In the genomic region with DNA sequence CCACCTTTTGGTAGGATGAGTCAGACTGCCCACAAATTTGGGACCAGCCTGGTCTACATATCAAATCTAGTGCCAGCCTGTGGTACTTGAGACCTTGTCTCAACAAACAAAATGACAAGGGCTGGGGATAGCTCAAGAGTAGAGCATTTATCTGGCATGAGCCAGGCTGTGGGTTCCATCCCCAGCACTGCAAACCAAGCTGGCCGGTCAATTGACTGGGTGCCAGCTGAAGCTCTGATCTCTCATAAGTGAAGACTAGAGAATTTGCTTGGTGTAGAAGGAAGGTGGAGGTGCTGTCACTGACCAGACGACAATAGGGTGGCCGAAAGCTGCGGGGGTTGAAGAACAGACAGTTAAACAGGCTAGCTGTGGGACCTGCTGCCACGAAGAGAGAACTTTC, we compare ENCODE assay signal across 10 mouse cellular contexts. TPM values are rescaled to one million over a fixed set of nuclear protein-coding genes. Genes with fewer than 3 reads are reported as not detected.
DNase-seq lines count a peak whose midpoint lies in the region; ATAC-seq and TF ChIP-seq lines count a peak whose summit lies in the region.
"Had no signal": no experiment of that assay in that cellular context is flagged by ENCODE, and none has a peak within 500 bp of the region (broad histone marks: within the 10 kb centered on the region; RNA-seq: fewer than 3 reads in every experiment).

No protein-coding gene starts in this region.

- no peaks in the 10 kb centered on the region for H3K36me3 ChIP-seq in heart, embryonic 12.5 days
- no peaks in the 10 kb centered on the region for H3K36me3 ChIP-seq in midbrain, embryonic 14.5 days (ENCODE audit: control insufficient read depth, insufficient read depth, low read length)
- no peaks in the 10 kb centered on the region for H3K36me3 ChIP-seq in midbrain, embryonic 11.5 days (ENCODE audit: control insufficient read depth, insufficient read depth, low read length)
- no peaks in the 10 kb centered on the region for H3K36me3 ChIP-seq in forebrain, postnatal 0 days (ENCODE audit: insufficient read depth)
- H3K36me3 ChIP-seq in neural tube, embryonic 14.5 days (ENCODE audit: control insufficient read depth, insufficient read depth, low read length), result no peaks in the 10 kb centered on the region

- no peak for TF ChIP-seq CTCF in forebrain, postnatal 0 days (IDR thresholded peaks at IDR 0.05; ENCODE audit: low read depth)

- no peak overlapping the region for H3K4me3 ChIP-seq in heart, embryonic 12.5 days
- H3K4me3 ChIP-seq in midbrain, embryonic 14.5 days (replicated peaks; ENCODE audit: low read depth, low read length), result no peak overlapping the region
- no peak overlapping the region for H3K4me3 ChIP-seq in midbrain, embryonic 11.5 days (ENCODE audit: low read depth, low read length)
- no peak overlapping the region for H3K4me3 ChIP-seq in forebrain, postnatal 0 days (ENCODE audit: low read depth, low read length)
- no peak overlapping the region for H3K4me3 ChIP-seq in neural tube, embryonic 14.5 days (ENCODE audit: low read depth, low read length)
- H3K4me3 ChIP-seq: megakaryocyte, embryonic 14.5 days had no signal

- peak overlapping the region; percentile 97 for H3K4me2 ChIP-seq in heart, embryonic 12.5 days
- peak overlapping the region; percentile 81; the same call in 1 of the 2 replicates for H3K4me2 ChIP-seq in midbrain, embryonic 14.5 days (ENCODE audit: low read length)
- H3K4me2 ChIP-seq in midbrain, embryonic 11.5 days, result no peak overlapping the region
- peak overlapping the region; percentile 90; the same call in 1 of the 2 replicates for H3K4me2 ChIP-seq in forebrain, postnatal 0 days (ENCODE audit: low read depth)
- no peak overlapping the region for H3K4me2 ChIP-seq in neural tube, embryonic 14.5 days (ENCODE audit: low read depth, low read length)

- no peak overlapping the region for H3K27ac ChIP-seq in heart, embryonic 12.5 days (ENCODE audit: poor library complexity, severe bottlenecking)
- H3K27ac ChIP-seq in midbrain, embryonic 14.5 days (replicated peaks; ENCODE audit: low read depth, low read length), result no peak overlapping the region
- no peak overlapping the region for H3K27ac ChIP-seq in midbrain, embryonic 11.5 days (ENCODE audit: low read depth, low read length)
- no peak overlapping the region for H3K27ac ChIP-seq in forebrain, postnatal 0 days (ENCODE audit: low read depth, low read length)
- H3K27ac ChIP-seq in neural tube, embryonic 14.5 days (ENCODE audit: low read depth, low read length), result peak overlapping the region; percentile 64; the same call in 1 of the 2 replicates

- no peak for DNase-seq in heart, postnatal 4 days
- no peak for DNase-seq in midbrain, embryonic 14.5 days
- no peak for DNase-seq in midbrain, embryonic 11.5 days (ENCODE audit: low spot score, missing footprints)
- DNase-seq in forebrain, postnatal 0 days, result no peak
- DNase-seq in gastrocnemius, adult 18-20 months (ENCODE audit: low spot score), result no peak
- no peak for DNase-seq in spleen, adult 12 weeks (ENCODE audit: low spot score)
- DNase-seq: kidney, adult 11 months had no signal

- H3K9ac ChIP-seq in heart, embryonic 12.5 days, result no peak overlapping the region
- no peak overlapping the region; the same call in 1 of the 2 replicates for H3K9ac ChIP-seq in midbrain, embryonic 14.5 days (replicated peaks; ENCODE audit: low read length)
- H3K9ac ChIP-seq in midbrain, embryonic 11.5 days (ENCODE audit: low read length), result no peak overlapping the region
- H3K9ac ChIP-seq in forebrain, postnatal 0 days, result no peak overlapping the region
- no peak overlapping the region for H3K9ac ChIP-seq in neural tube, embryonic 14.5 days (replicated peaks; ENCODE audit: low read depth, low read length)

- no peak for ATAC-seq in heart, embryonic 12.5 days (ENCODE audit: insufficient number of reproducible peaks, low FRiP score)
- ATAC-seq in midbrain, embryonic 14.5 days (ENCODE audit: low FRiP score, low TSS enrichment), result no peak
- ATAC-seq in midbrain, embryonic 11.5 days (ENCODE audit: low FRiP score), result no peak
- no peak for ATAC-seq in forebrain, postnatal 0 days
- no peak for ATAC-seq in neural tube, embryonic 14.5 days (ENCODE audit: low read depth)

- H3K4me1 ChIP-seq in heart, embryonic 12.5 days (replicated peaks), result peaks cover 20% of the 10 kb centered on the region
- peaks cover 24% of the 10 kb centered on the region for H3K4me1 ChIP-seq in midbrain, embryonic 14.5 days (ENCODE audit: control insufficient read depth, insufficient read depth, low read length)
- H3K4me1 ChIP-seq in midbrain, embryonic 11.5 days (ENCODE audit: control insufficient read depth, insufficient read depth, low read length), result peaks cover 14% of the 10 kb centered on the region; the same call in 1 of the 2 replicates
- H3K4me1 ChIP-seq in forebrain, postnatal 0 days (ENCODE audit: insufficient read depth), result peaks cover 13% of the 10 kb centered on the region
- peaks cover 16% of the 10 kb centered on the region for H3K4me1 ChIP-seq in neural tube, embryonic 14.5 days (ENCODE audit: control insufficient read depth, insufficient read depth, low read length)

- 48% methylated on average over 5 of the region's 5 CpGs for WGBS in heart, embryonic 12.5 days
- WGBS in midbrain, embryonic 14.5 days, result 54% methylated on average over 5 of the region's 5 CpGs
- WGBS in midbrain, embryonic 11.5 days, result 49% methylated on average over 5 of the region's 5 CpGs
- 39% methylated on average over 5 of the region's 5 CpGs for WGBS in forebrain, postnatal 0 days
- 51% methylated on average over 5 of the region's 5 CpGs for WGBS in neural tube, embryonic 14.5 days

- H3K9me3 ChIP-seq in heart, embryonic 12.5 days (replicated peaks), result no peaks in the 10 kb centered on the region
- H3K9me3 ChIP-seq in midbrain, embryonic 14.5 days (ENCODE audit: control insufficient read depth, low read length), result no peaks in the 10 kb centered on the region
- H3K9me3 ChIP-seq in midbrain, embryonic 11.5 days (ENCODE audit: control insufficient read depth, low read length), result no peaks in the 10 kb centered on the region
- H3K9me3 ChIP-seq in forebrain, postnatal 0 days (ENCODE audit: low read length), result no peaks in the 10 kb centered on the region
- H3K9me3 ChIP-seq in neural tube, embryonic 14.5 days (ENCODE audit: control insufficient read depth, low read length), result no peaks in the 10 kb centered on the region
- H3K9me3 ChIP-seq: megakaryocyte, embryonic 14.5 days had no signal

- H3K27me3 ChIP-seq in heart, embryonic 12.5 days (replicated peaks), result peaks cover 8% of the 10 kb centered on the region; the same call in 1 of the 2 replicates
- no peaks in the 10 kb centered on the region for H3K27me3 ChIP-seq in midbrain, embryonic 14.5 days (ENCODE audit: control insufficient read depth, insufficient read depth, low read length)
- no peaks in the 10 kb centered on the region for H3K27me3 ChIP-seq in midbrain, embryonic 11.5 days (ENCODE audit: control insufficient read depth, insufficient read depth, low read length)
- no peaks in the 10 kb centered on the region for H3K27me3 ChIP-seq in forebrain, postnatal 0 days (ENCODE audit: insufficient read depth, low read length)
- H3K27me3 ChIP-seq in neural tube, embryonic 14.5 days (ENCODE audit: control insufficient read depth, insufficient read depth, low read length), result no peaks in the 10 kb centered on the region

RNA-seq across cellular contexts. Expression of gene Hdhd5, which starts 47.4 kb away (rescaled TPM):
- polyA plus RNA-seq in heart, embryonic 12.5 days (2016; fragmentation: Nextera tagmentation; extraction: Ambion mirVana), result 16.0 and 17.9 TPM in 2 replicates
- total RNA-seq in heart, postnatal 4 days (2021), result 10 to 100 TPM; 15.2 to 17.6 TPM
- 9.6 and 10.9 TPM in 2 replicates for polyA plus RNA-seq in midbrain, embryonic 14.5 days (2014; fragmentation: Nextera tagmentation; extraction: Ambion mirVana)
- polyA plus RNA-seq in midbrain, embryonic 11.5 days (2014; fragmentation: Nextera tagmentation; extraction: Ambion mirVana), result 12.4 and 15.0 TPM in 2 replicates
- total RNA-seq in forebrain, postnatal 0 days (2014; rRNA removed), result 27.8 and 29.9 TPM in 2 replicates
- 13.9 and 14.9 TPM in 2 replicates for polyA plus RNA-seq in forebrain, postnatal 0 days (2015; fragmentation: Nextera tagmentation; extraction: Ambion mirVana)
- polyA plus RNA-seq in neural tube, embryonic 14.5 days (2014; fragmentation: Nextera tagmentation; extraction: Ambion mirVana), result 11.8 and 14.2 TPM in 2 replicates
- total RNA-seq in gastrocnemius, adult 18-20 months (2021), result 10 to 100 TPM; 19.9 to 26.1 TPM

Comparison
In these comparisons a context has a peak if more than half of its experiments do, and no peak if none do; other contexts are left out.
1. H3K4me2 ChIP-seq: peak in heart, embryonic 12.5 days (single experiment), midbrain, embryonic 14.5 days (single experiment) and forebrain, postnatal 0 days (single experiment); none in midbrain, embryonic 11.5 days (single experiment) and neural tube, embryonic 14.5 days (single experiment).